Mouse (Mus musculus) kidney, embryonic 16.5 days (tissue): Measurements from ENCODE around the gene Pnpla7. TPM values are rescaled to one million over a fixed set of nuclear protein-coding genes. Genes with fewer than 3 reads are reported as not detected.
"Not testable (repeated sequence)": the region's sequence is repeated elsewhere in the genome, so short reads cannot be mapped to it uniquely, and the experiment has no call there.

Experiments
- ATAC-seq: fragments of 200-750 bp; cut with Nextera tagmentation; 2 replicates; pipeline ENCODE4 v1.8.0; 2017; ENCODE audit warnings: moderate TSS enrichment; ENCODE audit not compliant: low FRiP score, low TSS enrichment
- H3K27ac ChIP-seq: fragments of 300-500 bp; sonication (generic); 2 replicates; pipeline ENCODE4 v1.5.1; 2014; ENCODE audit warnings: low read length
- H3K27me3 ChIP-seq: fragments of 300-500 bp; sonication (generic); 2 replicates; pipeline ENCODE4 v1.6.1; 2014; ENCODE audit warnings: low read length, control low read depth, mixed read lengths; ENCODE audit not compliant: insufficient read depth
- H3K36me3 ChIP-seq: fragments of 300-500 bp; sonication (generic); 2 replicates; pipeline ENCODE4 v1.6.1; 2014; ENCODE audit warnings: low read length, control low read depth, mixed read lengths; ENCODE audit not compliant: insufficient read depth
- H3K4me1 ChIP-seq: fragments of 300-500 bp; sonication (generic); 2 replicates; pipeline ENCODE4 v1.6.1; 2014; ENCODE audit warnings: low read length, control low read depth, mixed read lengths; ENCODE audit not compliant: insufficient read depth
- H3K4me2 ChIP-seq: fragments of 300-500 bp; sonication (generic); replicated peaks from 2 replicates; pipeline ENCODE4 v1.6.1; 2014; ENCODE audit warnings: low read depth, low read length
- H3K4me3 ChIP-seq: fragments of 300-500 bp; sonication (generic); 2 replicates; pipeline ENCODE4 v1.5.1; 2014; ENCODE audit warnings: mild to moderate bottlenecking, low read length
- H3K9ac ChIP-seq: fragments of 300-500 bp; sonication (generic); replicated peaks from 2 replicates; pipeline ENCODE4 v1.6.1; 2014; ENCODE audit warnings: low read length
- H3K9me3 ChIP-seq: fragments of 300-500 bp; sonication (generic); 2 replicates; pipeline ENCODE4 v1.6.1; 2016; ENCODE audit warnings: low read length, control low read depth
- WGBS: fragments of 180-500 bp; shearing (Covaris S2); extraction: QIAGEN DNeasy Blood & Tissue Kit; methylation state at CpG from one replicate; pipeline ENCODE4 v1.1.7; 2014; 5-methylcytosine and 5-hydroxymethylcytosine counted together
- polyA plus RNA-seq: library from polyadenylated mRNA; unstranded; fragments of >200 nt; fragmentation: Nextera tagmentation; extraction: Ambion mirVana; gene quantifications from 2 replicates; pipeline ENCODE4 v1.2.1, GENCODE M21; 2015

The Pnpla7 gene
- polyA plus RNA-seq, 1 experiment from 2014 or later: 8.4 TPM

DNA sequence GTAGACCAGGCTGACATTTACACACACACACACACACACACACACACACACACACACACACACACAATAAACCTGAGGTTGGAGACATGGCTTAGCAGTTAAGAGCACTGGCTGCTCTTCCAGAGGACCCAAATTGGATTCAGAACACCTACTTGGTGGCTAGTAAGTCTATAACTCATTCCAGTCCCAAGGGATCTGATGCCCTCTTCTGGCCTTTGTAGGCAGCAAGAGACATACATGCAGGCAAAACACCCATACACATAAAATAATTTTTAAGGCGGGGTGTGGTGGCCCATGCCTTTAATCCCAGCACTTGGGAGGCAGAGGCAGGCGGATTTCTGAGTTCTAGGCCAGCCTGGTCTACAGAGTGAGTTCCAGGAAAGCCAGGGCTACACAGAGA, 31.5 kb upstream of the Pnpla7 start:
- not testable (repeated sequence) for H3K27me3 ChIP-seq, ATAC-seq, H3K27ac ChIP-seq, H3K9ac ChIP-seq, H3K4me3 ChIP-seq, H3K4me1 ChIP-seq, H3K4me2 ChIP-seq, H3K36me3 ChIP-seq, H3K9me3 ChIP-seq
- WGBS: 49% methylated on average over 2 of the region's 2 CpGs

DNA sequence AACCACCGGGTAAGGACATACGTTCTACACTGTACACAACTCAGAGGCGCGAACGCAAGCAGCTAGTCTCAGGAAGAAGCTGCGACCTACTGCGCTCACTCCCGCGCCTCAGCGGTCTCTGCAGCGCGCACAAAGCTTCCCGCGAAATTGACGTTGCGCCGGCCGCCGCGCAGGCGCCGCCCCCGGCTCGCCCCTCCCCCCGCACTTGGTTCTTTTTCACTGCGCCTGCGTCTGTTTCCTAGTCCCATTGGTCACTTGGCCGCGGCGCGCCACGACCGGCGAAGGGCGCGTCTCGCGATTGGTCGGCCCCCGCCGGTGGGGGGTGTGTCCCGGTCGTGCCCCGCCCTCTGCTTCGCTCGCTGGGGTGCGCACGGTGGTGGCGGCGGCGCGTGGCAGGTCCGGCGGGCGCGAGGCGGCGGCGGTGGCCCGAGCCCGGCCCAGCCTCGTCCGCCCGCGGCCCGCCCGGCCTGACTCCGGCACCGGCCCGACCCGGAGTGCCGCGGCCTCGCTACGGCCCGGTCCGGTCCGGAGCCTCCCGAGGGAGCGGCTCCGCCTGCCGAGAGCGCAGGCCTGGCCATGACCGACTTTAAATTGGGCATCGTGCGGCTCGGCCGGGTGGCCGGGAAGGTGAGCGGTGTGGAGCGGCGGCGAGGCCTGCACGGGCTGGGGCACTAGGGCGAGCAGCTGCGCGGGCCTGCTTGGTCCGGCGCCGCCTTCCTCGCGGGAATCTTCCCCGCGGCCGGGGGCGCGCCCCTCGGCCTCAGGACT, 26.2 kb upstream of the Pnpla7 start, which contains the start of gene Zmynd19:
TSS of gene Zmynd19 (plus strand) at position 372 of the 768 bp plus-strand sequence.
- Histone ChIP-seq H3K4me3 (peak within 1 kb of the TSS; percentile 77), H3K27me3 (0 out of 2 replicates have a peak, but pooled peaks cover 2% of the 10 kb centered on the region), H3K9ac (peak within 1 kb of the TSS; percentile 92), H3K4me1 (peaks cover 15% of the 10 kb centered on the region), H3K4me2 (peak within 1 kb of the TSS; percentile 83), H3K36me3 (peaks cover 30% of the 10 kb centered on the region), H3K9me3 (no peaks in the 10 kb centered on the region), H3K27ac (peak within 1 kb of the TSS; percentile 62)
- under 1% methylated on average over 90 of the region's 108 CpGs for WGBS
- ATAC-seq: peak; percentile 98

DNA sequence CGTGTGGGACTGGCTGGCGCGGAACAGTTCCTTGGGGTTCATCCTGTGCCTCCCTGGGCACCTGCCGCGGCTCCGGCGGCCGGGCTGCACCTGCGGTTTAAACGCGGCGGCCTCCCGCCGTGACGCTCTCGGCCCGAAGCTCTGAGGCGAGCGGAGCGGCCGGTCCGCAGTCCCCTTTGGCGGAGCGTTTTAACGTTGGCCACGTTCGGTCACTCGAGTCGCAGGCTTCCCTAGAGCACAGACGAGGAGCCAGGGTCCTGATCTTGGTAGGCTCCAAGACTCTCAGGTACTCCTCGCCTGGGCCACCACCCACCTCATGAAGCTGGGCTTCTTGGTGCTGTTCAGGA, 25.7 kb upstream of the Pnpla7 start:
- peaks cover 34% of the 10 kb centered on the region for H3K36me3 ChIP-seq
- H3K4me2 ChIP-seq: peak overlapping the region; percentile 83

DNA sequence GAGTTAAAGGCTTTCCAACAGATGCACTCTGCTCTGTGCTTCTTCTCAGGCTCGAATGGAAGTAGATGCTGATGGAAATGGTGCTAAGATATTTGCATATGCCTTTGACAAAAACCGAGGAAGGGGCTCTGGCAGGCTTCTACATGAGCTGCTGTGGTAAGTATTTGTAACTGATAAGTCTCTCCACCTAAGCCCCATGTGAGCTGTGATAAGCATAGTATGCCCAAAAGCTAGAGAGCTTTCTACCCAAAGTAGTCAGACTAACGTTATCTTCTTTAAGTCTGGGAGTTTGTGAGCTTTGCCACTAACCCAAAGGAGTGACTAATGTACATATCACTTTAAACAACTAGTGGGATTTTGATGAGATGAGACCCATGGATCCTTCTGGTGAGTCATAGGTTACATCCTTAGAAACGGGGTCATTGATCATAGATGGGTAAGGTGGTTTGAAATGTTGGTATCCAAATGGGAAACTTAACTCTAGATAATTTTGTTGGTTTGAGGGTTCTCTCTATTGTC, 23.2 kb upstream of the Pnpla7 start:
- peaks cover 15% of the 10 kb centered on the region for H3K4me1 ChIP-seq
- no peak overlapping the region for H3K4me2 ChIP-seq

More for the DNA sequence above, 25.7 kb upstream of the Pnpla7 start:
- peak overlapping the region; percentile 77 for H3K4me3 ChIP-seq
- peak; percentile 8 for ATAC-seq
- no peaks in the 10 kb centered on the region for H3K9me3 ChIP-seq
- H3K4me1 ChIP-seq: peaks cover 15% of the 10 kb centered on the region
- peak overlapping the region; percentile 92 for H3K9ac ChIP-seq
- 0 out of 2 replicates have a peak, but pooled peaks cover 2% of the 10 kb centered on the region for H3K27me3 ChIP-seq
- WGBS: under 1% methylated on average over 31 of the region's 31 CpGs
- peak overlapping the region; percentile 62 for H3K27ac ChIP-seq

DNA sequence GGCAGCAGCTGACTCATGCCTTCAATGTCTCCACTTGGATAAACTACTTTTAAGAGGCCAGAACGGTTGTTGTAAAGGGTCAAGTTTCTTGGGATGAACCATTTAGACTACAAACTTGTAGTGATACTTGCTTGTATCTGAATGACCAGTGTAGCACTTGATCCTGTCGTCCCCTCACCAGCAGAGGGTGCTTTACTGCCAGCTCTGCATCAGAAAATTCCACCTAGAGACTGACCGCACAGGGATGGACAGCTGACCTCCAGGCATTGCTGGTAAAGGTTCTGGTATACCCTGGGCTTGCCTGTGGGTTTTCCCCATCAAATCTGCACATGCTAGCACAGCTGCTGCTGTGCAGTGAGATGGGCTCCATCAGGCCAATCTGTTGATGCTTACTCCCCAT, 14.9 kb upstream of the Pnpla7 start:
- 28% methylated on average over 3 of the region's 3 CpGs for WGBS
- peaks cover 11% of the 10 kb centered on the region for H3K4me1 ChIP-seq
- no peaks in the 10 kb centered on the region for H3K9me3 ChIP-seq
- no peak overlapping the region for H3K27ac ChIP-seq
- H3K4me2 ChIP-seq: no peak overlapping the region
- no peak overlapping the region for H3K9ac ChIP-seq
- no peak overlapping the region for H3K4me3 ChIP-seq
- 0 out of 2 replicates have a peak, but pooled peaks have one; percentile 55 for ATAC-seq
- peaks cover 56% of the 10 kb centered on the region for H3K36me3 ChIP-seq
- no peaks in the 10 kb centered on the region for H3K27me3 ChIP-seq

More for the DNA sequence above, 23.2 kb upstream of the Pnpla7 start:
- no peak overlapping the region for H3K27ac ChIP-seq
- no peaks in the 10 kb centered on the region for H3K9me3 ChIP-seq
- peaks cover 50% of the 10 kb centered on the region for H3K36me3 ChIP-seq
- no peak overlapping the region for H3K4me3 ChIP-seq
- no peak overlapping the region for H3K9ac ChIP-seq
- 91% methylated on average over 4 of the region's 4 CpGs for WGBS
- H3K27me3 ChIP-seq: 0 out of 2 replicates have a peak, but pooled peaks cover 2% of the 10 kb centered on the region
- no peak for ATAC-seq

DNA sequence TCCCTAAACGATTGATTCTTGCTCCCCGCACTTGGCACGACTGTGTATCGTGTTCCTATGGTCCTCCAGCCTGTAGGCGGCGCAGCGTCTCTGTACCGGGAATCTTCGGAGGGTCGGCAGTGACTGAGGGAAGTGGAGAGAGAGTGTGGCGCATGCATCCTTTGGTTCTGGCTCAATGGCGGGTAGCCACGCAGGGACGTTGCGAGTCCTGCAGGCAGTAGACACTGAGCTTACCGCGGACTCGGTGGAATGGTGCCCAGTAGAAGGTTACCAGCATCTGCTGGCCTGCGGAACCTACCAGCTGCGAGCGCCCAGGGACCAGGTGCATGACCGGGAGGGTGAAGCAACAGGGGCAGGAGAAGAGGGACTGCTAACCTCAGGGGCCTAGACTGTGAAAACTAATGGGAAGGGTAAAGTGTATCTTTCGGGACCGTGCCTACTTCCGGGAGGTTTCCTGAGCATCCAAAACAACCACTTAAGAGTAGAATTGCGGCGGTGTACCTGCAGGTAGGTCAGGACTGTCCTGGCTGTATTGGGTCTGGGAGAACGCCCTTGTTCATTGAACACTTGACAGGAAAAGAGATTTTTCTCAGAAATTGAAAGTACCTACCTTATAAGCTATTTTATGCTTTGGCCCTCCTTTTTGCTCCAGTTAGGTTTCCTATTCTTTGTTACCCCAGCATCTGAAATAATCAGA, 13.4 kb upstream of the Pnpla7 start, which contains the start of gene Dph7:
TSS of gene Dph7 (plus strand) at position 97 of the 697 bp plus-strand sequence.
- peaks cover 59% of the 10 kb centered on the region for H3K36me3 ChIP-seq
- peak within 1 kb of the TSS; percentile 75 for H3K27ac ChIP-seq
- under 1% methylated on average over 28 of the region's 28 CpGs for WGBS

DNA sequence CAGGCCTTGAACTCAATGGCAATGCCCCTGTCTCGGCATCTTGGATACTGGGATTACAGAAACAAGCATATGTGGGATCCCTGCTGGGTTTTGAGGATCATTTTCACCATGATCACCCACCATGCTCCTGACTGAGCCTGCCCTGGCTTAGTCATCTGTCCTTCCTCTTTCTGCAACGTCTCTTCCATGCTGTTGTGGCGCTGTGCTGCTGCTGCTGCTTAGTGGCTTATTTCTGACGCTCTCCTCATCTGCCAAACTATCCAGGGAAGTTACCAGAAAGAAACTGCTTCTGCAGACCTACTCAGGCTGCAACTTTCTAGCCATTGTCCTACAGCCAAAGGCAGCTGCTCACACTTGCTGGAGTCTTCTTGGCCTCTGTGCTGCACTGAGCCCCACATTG, 5.4 kb upstream of the Pnpla7 start:
- Histone ChIP-seq H3K9me3 (no peaks in the 10 kb centered on the region), H3K27ac (no peak overlapping the region), H3K9ac (no peak overlapping the region), H3K4me1 (peaks cover 9% of the 10 kb centered on the region), H3K27me3 (no peaks in the 10 kb centered on the region), H3K4me3 (no peak overlapping the region), H3K4me2 (no peak overlapping the region), H3K36me3 (peaks cover 58% of the 10 kb centered on the region)
- ATAC-seq: no peak
- 85% methylated on average over 4 of the region's 4 CpGs for WGBS

More for the DNA sequence above, 13.4 kb upstream of the Pnpla7 start, which contains the start of gene Dph7:
- Histone ChIP-seq H3K4me3 (peak within 1 kb of the TSS; percentile 93), H3K27me3 (no peaks in the 10 kb centered on the region), H3K4me1 (peaks cover 11% of the 10 kb centered on the region), H3K4me2 (peak within 1 kb of the TSS; percentile 82), H3K9ac (peak within 1 kb of the TSS; percentile 88), H3K9me3 (no peaks in the 10 kb centered on the region)
- ATAC-seq: peak; percentile 89

DNA sequence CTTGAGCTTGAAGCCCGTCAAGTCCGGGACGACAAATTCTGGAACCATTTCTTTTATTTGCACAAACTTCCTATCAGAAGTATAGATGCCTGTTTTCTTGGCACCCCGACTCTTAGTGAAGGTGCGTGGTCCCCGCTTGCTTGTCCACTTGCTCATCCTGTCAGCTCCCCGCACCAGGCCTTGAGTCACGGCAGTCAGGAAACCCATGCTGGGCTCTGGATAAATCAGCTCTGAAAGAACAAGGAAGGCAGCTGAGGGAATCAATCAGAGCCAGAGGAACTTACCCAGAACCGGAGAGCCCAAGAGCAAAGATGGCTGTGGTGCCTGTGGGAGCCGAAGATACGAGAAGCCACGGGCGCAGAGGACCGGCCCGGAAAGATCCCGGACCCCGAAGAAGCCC, 1.4 kb upstream of the Pnpla7 start:
- WGBS: under 1% methylated on average over 17 of the region's 17 CpGs
- not testable (repeated sequence) for H3K27me3 ChIP-seq, H3K9me3 ChIP-seq, ATAC-seq
- Histone ChIP-seq H3K4me1 (peaks cover 16% of the 10 kb centered on the region), H3K36me3 (peaks cover 24% of the 10 kb centered on the region), H3K4me3 (peak overlapping the region; percentile 64), H3K9ac (peak overlapping the region; percentile 73), H3K27ac (peak overlapping the region; percentile 87), H3K4me2 (peak overlapping the region; percentile 98)

DNA sequence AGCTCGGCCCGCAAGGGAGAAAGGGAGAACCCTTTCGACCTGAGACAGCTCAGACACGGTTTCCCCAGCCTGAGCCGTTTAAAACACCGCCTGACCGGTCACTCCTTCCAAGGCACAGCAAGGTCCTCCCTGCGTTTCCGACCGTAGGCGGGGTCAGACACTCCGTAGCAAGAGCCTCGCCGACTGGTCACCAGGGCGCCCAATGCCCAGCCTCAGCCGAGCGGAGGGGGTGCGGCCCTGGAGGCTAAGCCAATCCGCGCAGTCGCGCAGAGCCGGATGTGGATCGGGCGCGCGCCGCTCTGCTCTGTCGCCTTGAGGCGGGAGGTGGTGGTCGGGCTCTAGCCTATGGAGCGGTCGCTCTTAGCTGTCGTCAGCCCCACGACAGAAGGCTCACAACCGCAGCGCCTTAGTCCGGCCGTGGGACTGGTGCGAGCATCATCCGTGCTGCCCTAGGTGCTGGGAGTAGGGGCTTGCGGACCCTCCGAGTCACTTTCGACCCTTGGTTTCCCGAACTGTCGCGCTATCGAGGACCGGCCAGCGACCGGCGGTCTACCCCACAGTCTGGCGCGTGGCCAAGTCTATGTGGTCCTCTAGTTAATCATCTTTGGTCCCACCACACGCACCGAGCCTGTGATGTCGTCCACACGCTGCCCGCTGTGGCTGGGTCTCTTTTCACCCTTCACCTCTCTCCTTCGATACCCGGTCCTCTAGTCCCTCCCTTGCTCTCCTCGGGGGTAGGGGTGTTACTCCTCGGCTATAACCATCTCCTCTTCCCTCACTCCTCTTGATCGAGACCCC, 728 bp upstream of the Pnpla7 start, which contains the start of gene Mrpl41:
TSS of gene Mrpl41 (minus strand) at position 193 of the 798 bp plus-strand sequence.
- H3K9me3 ChIP-seq: no peaks in the 10 kb centered on the region
- H3K27ac ChIP-seq: peak within 1 kb of the TSS; percentile 95
- H3K36me3 ChIP-seq: peaks cover 17% of the 10 kb centered on the region
- H3K9ac ChIP-seq: peak within 1 kb of the TSS; percentile 79
- H3K27me3 ChIP-seq: no peaks in the 10 kb centered on the region
- H3K4me1 ChIP-seq: peaks cover 16% of the 10 kb centered on the region
- WGBS: under 1% methylated on average over 64 of the region's 64 CpGs
- ATAC-seq: peak; percentile 99
- peak within 1 kb of the TSS; percentile 64 for H3K4me3 ChIP-seq
- H3K4me2 ChIP-seq: peak within 1 kb of the TSS; percentile 98
